Mouse (Mus musculus): Measurements from ENCODE around the gene Nid2. TPM values are rescaled to one million over a fixed set of nuclear protein-coding genes. Genes with fewer than 3 reads are reported as not detected.

The Nid2 gene
- polyA plus RNA-seq, 2 experiments, result 87.3 to 112 TPM

DNA sequence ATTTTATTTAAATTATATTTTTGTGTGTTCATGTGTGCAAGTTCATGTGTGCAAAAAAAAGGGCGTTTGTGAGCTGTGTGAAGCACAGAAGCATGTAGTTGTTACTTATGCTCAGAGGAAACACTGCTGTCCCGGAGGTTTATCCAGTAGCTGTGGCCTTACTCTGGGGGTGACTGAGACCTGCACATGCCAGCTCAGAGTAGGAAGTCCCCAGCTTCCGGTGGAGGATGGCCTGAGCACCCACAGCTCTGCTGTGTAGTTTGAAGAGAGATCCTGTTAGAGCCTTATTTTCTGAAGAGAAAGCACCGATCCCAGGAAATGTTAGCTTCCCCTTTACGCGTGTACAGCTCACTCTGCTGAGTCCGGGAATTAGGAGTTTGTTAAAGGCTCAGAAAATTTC, 20.1 kb downstream of the Nid2 start:
- H3K4me2 ChIP-seq (replicated peaks; ENCODE audit: low read depth, low read length, severe bottlenecking), result no peak overlapping the region
- no peaks in the 10 kb centered on the region for H3K9me3 ChIP-seq (ENCODE audit: control insufficient read depth, low read length)
- DNase-seq (ENCODE audit: low spot score), result no peak
- H3K9ac ChIP-seq (ENCODE audit: low read depth, low read length, severe bottlenecking), result no peak overlapping the region
- peaks cover 11% of the 10 kb centered on the region for H3K36me3 ChIP-seq (ENCODE audit: control insufficient read depth, insufficient read depth, low read length)
- H3K4me1 ChIP-seq (ENCODE audit: control insufficient read depth, insufficient read depth, low read length), result peaks cover 16% of the 10 kb centered on the region; the same call in 1 of the 2 replicates
- WGBS, result 78% methylated on average over 7 of the region's 7 CpGs
- no peaks in the 10 kb centered on the region for H3K27me3 ChIP-seq (ENCODE audit: control insufficient read depth, insufficient read depth, low read length)
- H3K27ac ChIP-seq (replicated peaks; ENCODE audit: low read depth, low read length), result no peak overlapping the region
- no peak for TF ChIP-seq POLR2A (IDR thresholded peaks at IDR 0.05; ENCODE audit: borderline replicate concordance, extremely low read depth, insufficient read depth, insufficient read length)
- H3K4me3 ChIP-seq (replicated peaks; ENCODE audit: low read length), result no peak overlapping the region
- ATAC-seq (ENCODE audit: low FRiP score, low read depth), result no peak

- Histone ChIP-seq H3K4me1 (ENCODE audit: control insufficient read depth, insufficient read depth, low read length) (peaks cover 9% of the 10 kb centered on the region; the same call in 1 of the 2 replicates), H3K9me3 (ENCODE audit: control insufficient read depth, low read length) (no peaks in the 10 kb centered on the region), H3K27me3 (ENCODE audit: control insufficient read depth, insufficient read depth, low read length) (no peaks in the 10 kb centered on the region), H3K36me3 (ENCODE audit: control insufficient read depth, insufficient read depth, low read length) (peaks cover 5% of the 10 kb centered on the region), H3K9ac (ENCODE audit: low read depth, low read length, severe bottlenecking) (no peak overlapping the region), H3K27ac (replicated peaks; ENCODE audit: low read depth, low read length) (no peak overlapping the region), H3K4me2 (replicated peaks; ENCODE audit: low read depth, low read length, severe bottlenecking) (no peak overlapping the region), H3K4me3 (replicated peaks; ENCODE audit: low read length) (no peak overlapping the region)
- ATAC-seq (ENCODE audit: low FRiP score, low read depth), result peak; percentile 73
- TF ChIP-seq POLR2A (IDR thresholded peaks at IDR 0.05; ENCODE audit: borderline replicate concordance, extremely low read depth, insufficient read depth, insufficient read length), result no peak
- WGBS, result 81% methylated on average over 13 of the region's 13 CpGs
- no peak for DNase-seq (ENCODE audit: low spot score)
Observed at GRCm38 (mm10) chr14:19774036-19774628, 23.1 kb downstream of the Nid2 start.

GRCm38 (mm10) chr14:19775491-19775890, 24.4 kb downstream of the Nid2 start:
- H3K27ac ChIP-seq (replicated peaks; ENCODE audit: low read depth, low read length), result no peak overlapping the region
- 0 out of 2 replicates have a peak, but pooled peaks cover 2% of the 10 kb centered on the region for H3K4me1 ChIP-seq (ENCODE audit: control insufficient read depth, insufficient read depth, low read length)
- no peak overlapping the region for H3K4me3 ChIP-seq (replicated peaks; ENCODE audit: low read length)
- WGBS, result 97% methylated on average over 4 of the region's 4 CpGs
- no peaks in the 10 kb centered on the region for H3K9me3 ChIP-seq (ENCODE audit: control insufficient read depth, low read length)
- no peak overlapping the region for H3K4me2 ChIP-seq (replicated peaks; ENCODE audit: low read depth, low read length, severe bottlenecking)
- no peak for TF ChIP-seq POLR2A (IDR thresholded peaks at IDR 0.05; ENCODE audit: borderline replicate concordance, extremely low read depth, insufficient read depth, insufficient read length)
- no peaks in the 10 kb centered on the region for H3K27me3 ChIP-seq (ENCODE audit: control insufficient read depth, insufficient read depth, low read length)
- H3K36me3 ChIP-seq (ENCODE audit: control insufficient read depth, insufficient read depth, low read length), result peaks cover 16% of the 10 kb centered on the region
- no peak for DNase-seq (ENCODE audit: low spot score)
- ATAC-seq (ENCODE audit: low FRiP score, low read depth), result no peak
- H3K9ac ChIP-seq (ENCODE audit: low read depth, low read length, severe bottlenecking), result no peak overlapping the region

- Histone ChIP-seq H3K27ac (replicated peaks; ENCODE audit: low read depth, low read length) (no peak overlapping the region), H3K27me3 (ENCODE audit: control insufficient read depth, insufficient read depth, low read length) (no peaks in the 10 kb centered on the region), H3K9ac (ENCODE audit: low read depth, low read length, severe bottlenecking) (no peak overlapping the region), H3K4me3 (replicated peaks; ENCODE audit: low read length) (no peak overlapping the region), H3K4me1 (ENCODE audit: control insufficient read depth, insufficient read depth, low read length) (no peaks in the 10 kb centered on the region), H3K4me2 (replicated peaks; ENCODE audit: low read depth, low read length, severe bottlenecking) (no peak overlapping the region), H3K9me3 (ENCODE audit: control insufficient read depth, low read length) (no peaks in the 10 kb centered on the region), H3K36me3 (ENCODE audit: control insufficient read depth, insufficient read depth, low read length) (peaks cover 20% of the 10 kb centered on the region)
- no peak for DNase-seq (ENCODE audit: low spot score)
- WGBS, result 95% methylated on average over 5 of the region's 5 CpGs
- no peak for TF ChIP-seq POLR2A (IDR thresholded peaks at IDR 0.05; ENCODE audit: borderline replicate concordance, extremely low read depth, insufficient read depth, insufficient read length)
- ATAC-seq (ENCODE audit: low FRiP score, low read depth), result no peak
Observed at GRCm38 (mm10) chr14:19776179-19776578, 25.1 kb downstream of the Nid2 start.

- Histone ChIP-seq H3K9me3 (ENCODE audit: control insufficient read depth, low read length) (no peaks in the 10 kb centered on the region), H3K9ac (ENCODE audit: low read depth, low read length, severe bottlenecking) (no peak overlapping the region), H3K36me3 (ENCODE audit: control insufficient read depth, insufficient read depth, low read length) (peaks cover 20% of the 10 kb centered on the region), H3K27me3 (ENCODE audit: control insufficient read depth, insufficient read depth, low read length) (no peaks in the 10 kb centered on the region), H3K4me1 (ENCODE audit: control insufficient read depth, insufficient read depth, low read length) (no peaks in the 10 kb centered on the region), H3K27ac (replicated peaks; ENCODE audit: low read depth, low read length) (no peak overlapping the region), H3K4me2 (replicated peaks; ENCODE audit: low read depth, low read length, severe bottlenecking) (no peak overlapping the region), H3K4me3 (replicated peaks; ENCODE audit: low read length) (no peak overlapping the region)
- DNase-seq (ENCODE audit: low spot score), result no peak
- no peak for ATAC-seq (ENCODE audit: low FRiP score, low read depth)
- WGBS, result 50% methylated on average over 6 of the region's 6 CpGs
- no peak for TF ChIP-seq POLR2A (IDR thresholded peaks at IDR 0.05; ENCODE audit: borderline replicate concordance, extremely low read depth, insufficient read depth, insufficient read length)
Observed at GRCm38 (mm10) chr14:19776890-19777289, 25.8 kb downstream of the Nid2 start.
